Mouse (Mus musculus): ENCODE measurements around the gene Hcrtr2.

Hcrtr2 gene

DNA sequence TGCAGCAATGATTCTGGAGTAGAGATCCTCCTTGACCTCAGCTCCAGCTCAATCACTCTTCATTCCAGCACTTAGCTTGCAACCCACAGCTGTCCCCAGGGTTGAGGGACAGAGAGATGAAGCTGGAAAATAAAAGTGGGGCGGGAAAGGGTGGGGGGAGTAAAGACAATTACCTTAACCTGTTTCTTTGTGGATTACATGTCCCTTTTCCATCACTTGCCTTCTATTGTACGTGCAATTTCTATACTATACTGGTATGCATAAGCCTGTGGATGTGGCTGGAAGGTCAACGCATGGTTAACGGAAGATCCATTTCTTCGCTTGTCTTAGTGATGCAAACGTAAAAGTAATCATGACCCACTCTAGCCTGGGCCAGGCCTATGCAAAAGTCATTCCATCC is at the start of gene Hcrtr2:
Gene Hcrtr2, minus strand, starts transcription at position 101 of the 400 bp plus-strand sequence.
- in situ Hi-C loops (cut with MboI; ENCODE audit: low pct_unique_long_range_greater_than_20kb in 1 of 2, low sequenced_read_pairs in 2 of 2, unreplicated experiment in 1 of 2) = no loop called here

- in situ Hi-C loops (cut with MboI; ENCODE audit: low pct_unique_long_range_greater_than_20kb in 1 of 2, low sequenced_read_pairs in 2 of 2, unreplicated experiment in 1 of 2) = no loop called here
Observed at GRCm38 (mm10) chr9:76364874-76365273, 41.2 kb upstream of the Hcrtr2 start.

- in situ Hi-C loops (cut with MboI; ENCODE audit: low pct_unique_long_range_greater_than_20kb in 1 of 2, low sequenced_read_pairs in 2 of 2, unreplicated experiment in 1 of 2) = no loop called here
Observed at GRCm38 (mm10) chr9:76360374-76360773, 36.7 kb upstream of the Hcrtr2 start.

- in situ Hi-C loops (cut with MboI; ENCODE audit: low pct_unique_long_range_greater_than_20kb in 1 of 2, low sequenced_read_pairs in 2 of 2, unreplicated experiment in 1 of 2) = no loop called here
Observed at GRCm38 (mm10) chr9:76352346-76352745, 28.7 kb upstream of the Hcrtr2 start.

- in situ Hi-C loops (cut with MboI; ENCODE audit: low pct_unique_long_range_greater_than_20kb in 1 of 2, low sequenced_read_pairs in 2 of 2, unreplicated experiment in 1 of 2) = no loop called here
Observed at GRCm38 (mm10) chr9:76347298-76347697, 23.6 kb upstream of the Hcrtr2 start.

DNA sequence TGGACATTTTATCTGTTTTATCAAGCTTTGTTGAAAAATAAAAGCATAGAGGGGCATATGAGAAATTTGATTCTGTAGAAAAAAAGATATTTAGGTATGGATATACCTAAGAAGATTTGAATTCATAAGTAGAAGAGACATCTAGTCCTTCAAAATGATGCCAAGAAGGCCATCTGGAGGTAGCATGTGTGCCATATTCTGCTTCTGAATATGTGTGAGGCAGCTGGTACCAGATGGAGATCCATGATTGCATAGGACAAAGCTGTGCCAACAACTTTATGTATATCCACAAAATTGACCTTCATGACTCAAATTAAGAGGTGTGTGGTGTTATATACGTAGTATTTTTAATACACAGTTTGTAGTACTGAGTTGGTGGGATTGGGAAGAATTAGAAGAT is 7.4 kb upstream of the Hcrtr2 start:
- in situ Hi-C loops (cut with MboI; ENCODE audit: low pct_unique_long_range_greater_than_20kb in 1 of 2, low sequenced_read_pairs in 2 of 2, unreplicated experiment in 1 of 2) = no loop called here

DNA sequence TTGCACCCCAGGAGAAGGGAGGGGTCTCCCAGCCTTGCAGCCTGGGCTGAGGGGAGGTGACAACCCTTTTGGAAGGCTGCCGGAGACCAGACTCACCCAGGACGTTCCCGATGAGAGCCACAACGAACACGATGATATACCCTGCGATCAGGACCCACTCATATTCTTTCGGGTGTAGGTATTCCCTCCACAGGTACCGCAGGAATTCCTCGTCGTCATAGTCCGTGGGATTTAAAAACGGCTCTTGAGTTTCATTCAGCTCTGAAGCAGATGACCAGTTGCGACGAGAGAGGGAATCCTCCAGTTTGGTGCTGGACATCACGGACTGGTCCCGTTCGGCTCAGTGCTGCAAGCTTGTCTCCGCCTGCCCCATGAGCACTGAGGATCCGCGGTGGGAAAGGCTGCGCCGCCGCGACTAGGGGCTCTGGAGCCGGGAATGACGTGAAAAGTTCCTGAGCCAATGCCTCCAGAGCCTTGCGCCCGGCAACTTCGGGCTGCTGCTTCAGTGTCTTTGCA is 412 bp downstream of the Hcrtr2 start:
- in situ Hi-C loops (cut with MboI; ENCODE audit: low pct_unique_long_range_greater_than_20kb in 1 of 2, low sequenced_read_pairs in 2 of 2, unreplicated experiment in 1 of 2) = no loop called here

- in situ Hi-C loops (cut with MboI; ENCODE audit: low pct_unique_long_range_greater_than_20kb in 1 of 2, low sequenced_read_pairs in 2 of 2, unreplicated experiment in 1 of 2) = no loop called here
Observed at GRCm38 (mm10) chr9:76322122-76323052, 1.3 kb downstream of the Hcrtr2 start.

GRCm38 (mm10) chr9:76321589-76321988 is 2.1 kb downstream of the Hcrtr2 start:
- in situ Hi-C loops (cut with MboI; ENCODE audit: low pct_unique_long_range_greater_than_20kb in 1 of 2, low sequenced_read_pairs in 2 of 2, unreplicated experiment in 1 of 2) = no loop called here

- in situ Hi-C loops (cut with MboI; ENCODE audit: low pct_unique_long_range_greater_than_20kb in 1 of 2, low sequenced_read_pairs in 2 of 2, unreplicated experiment in 1 of 2) = no loop called here
Observed at GRCm38 (mm10) chr9:76320755-76321154, 2.9 kb downstream of the Hcrtr2 start.

DNA sequence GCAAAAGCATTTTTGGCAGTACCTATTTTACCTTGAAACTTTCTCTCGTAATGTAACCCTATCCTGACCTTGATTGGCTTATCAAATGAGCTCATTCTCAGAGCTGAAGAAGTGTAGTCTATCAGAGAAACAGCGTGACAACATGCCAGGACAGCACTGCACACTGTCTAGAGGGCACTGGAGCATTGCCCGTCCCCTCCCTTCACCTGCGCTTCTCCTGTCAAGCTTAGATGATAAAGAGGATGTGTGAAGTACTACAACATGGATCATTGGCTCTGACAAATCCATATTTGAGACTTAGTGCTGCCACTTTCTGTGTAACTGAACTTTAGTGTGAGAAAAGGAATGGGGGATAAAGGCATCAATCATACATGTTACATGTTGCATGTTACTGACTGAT is 5.4 kb downstream of the Hcrtr2 start:
- in situ Hi-C loops (cut with MboI; ENCODE audit: low pct_unique_long_range_greater_than_20kb in 1 of 2, low sequenced_read_pairs in 2 of 2, unreplicated experiment in 1 of 2) = no loop called here

DNA sequence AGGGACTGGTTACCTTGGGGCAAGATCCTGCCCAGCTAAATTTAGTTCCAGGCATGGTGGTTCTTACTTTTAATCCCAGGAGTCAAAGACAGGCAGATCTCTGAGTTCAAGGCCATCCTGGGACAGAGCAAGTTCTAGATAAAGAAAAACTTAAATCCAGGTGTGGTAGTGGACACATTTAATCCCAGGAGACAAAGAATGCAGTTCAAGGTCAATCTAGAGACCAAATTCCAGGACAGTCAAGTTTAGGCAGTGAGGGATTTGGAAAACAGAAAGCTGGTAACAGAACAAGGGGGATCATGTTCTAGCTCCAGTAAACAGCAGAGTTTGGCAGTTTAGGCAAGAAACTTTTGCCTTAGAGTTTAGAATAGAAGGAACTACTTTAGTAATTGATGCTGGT is 8.6 kb downstream of the Hcrtr2 start:
- in situ Hi-C loops (cut with MboI; ENCODE audit: low pct_unique_long_range_greater_than_20kb in 1 of 2, low sequenced_read_pairs in 2 of 2, unreplicated experiment in 1 of 2) = no loop called here

DNA sequence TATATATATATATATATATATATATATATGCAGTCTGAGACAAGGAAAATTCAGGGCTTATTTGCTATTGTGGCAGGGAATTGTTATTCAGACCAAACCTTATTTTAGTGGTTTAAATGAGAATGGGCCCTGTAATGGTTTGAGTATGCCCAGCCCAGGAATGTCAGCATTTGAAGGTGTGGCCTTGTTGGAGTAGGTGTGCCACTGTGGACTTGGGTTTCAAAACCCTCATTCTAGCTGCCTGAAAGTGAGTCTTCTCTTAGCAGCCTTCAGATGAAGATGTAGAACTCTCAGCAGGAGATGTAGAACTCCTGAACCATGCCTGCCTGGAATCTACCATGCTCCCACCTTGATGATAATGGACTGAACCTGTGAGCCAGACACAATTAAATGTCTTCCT is 9.7 kb downstream of the Hcrtr2 start:
- in situ Hi-C loops (cut with MboI; ENCODE audit: low pct_unique_long_range_greater_than_20kb in 1 of 2, low sequenced_read_pairs in 2 of 2, unreplicated experiment in 1 of 2) = no loop called here

DNA sequence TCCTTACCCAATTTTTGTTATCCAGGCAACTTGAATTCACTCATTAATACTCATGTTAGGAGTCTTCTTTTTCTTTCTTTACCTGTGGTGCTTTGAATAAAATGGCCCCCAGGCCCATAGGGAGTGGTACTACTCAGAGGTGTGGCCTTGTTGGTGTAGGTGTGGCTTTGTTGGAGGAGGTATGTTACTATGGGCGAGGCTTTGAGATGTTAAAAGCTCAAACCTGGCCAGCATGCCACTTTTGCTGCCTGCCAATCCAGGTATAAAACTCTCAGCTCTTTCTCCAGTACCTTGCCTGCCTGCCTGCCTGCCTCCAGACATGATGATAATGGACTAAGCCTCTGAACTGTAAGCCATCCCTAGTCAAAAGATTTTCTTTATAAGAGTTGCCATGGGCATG is 11.4 kb downstream of the Hcrtr2 start:
- in situ Hi-C loops (cut with MboI; ENCODE audit: low pct_unique_long_range_greater_than_20kb in 1 of 2, low sequenced_read_pairs in 2 of 2, unreplicated experiment in 1 of 2) = no loop called here

DNA sequence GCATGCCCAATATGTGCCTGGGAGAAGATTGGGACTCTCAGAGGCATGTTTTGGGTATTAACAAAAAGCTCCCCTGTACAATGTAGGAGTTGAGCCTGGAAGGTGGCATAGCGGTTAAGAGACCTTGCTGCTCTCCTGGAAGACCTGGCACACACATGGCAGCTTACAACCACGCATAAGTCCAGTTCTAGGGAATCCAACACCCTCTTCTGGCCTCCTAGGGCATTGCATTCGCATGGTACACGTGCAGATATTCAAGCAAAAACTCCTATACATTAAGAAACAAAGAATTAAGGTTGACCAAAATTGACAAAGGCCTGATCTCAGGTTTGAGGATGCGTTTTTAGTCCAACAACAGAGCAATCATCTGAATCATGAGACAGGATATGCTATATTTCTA is 32.3 kb downstream of the Hcrtr2 start:
- in situ Hi-C loops (cut with MboI; ENCODE audit: low pct_unique_long_range_greater_than_20kb in 1 of 2, low sequenced_read_pairs in 2 of 2, unreplicated experiment in 1 of 2) = no loop called here

- in situ Hi-C loops (cut with MboI; ENCODE audit: low pct_unique_long_range_greater_than_20kb in 1 of 2, low sequenced_read_pairs in 2 of 2, unreplicated experiment in 1 of 2) = no loop called here
Observed at GRCm38 (mm10) chr9:76270886-76271285, 52.8 kb downstream of the Hcrtr2 start.

DNA sequence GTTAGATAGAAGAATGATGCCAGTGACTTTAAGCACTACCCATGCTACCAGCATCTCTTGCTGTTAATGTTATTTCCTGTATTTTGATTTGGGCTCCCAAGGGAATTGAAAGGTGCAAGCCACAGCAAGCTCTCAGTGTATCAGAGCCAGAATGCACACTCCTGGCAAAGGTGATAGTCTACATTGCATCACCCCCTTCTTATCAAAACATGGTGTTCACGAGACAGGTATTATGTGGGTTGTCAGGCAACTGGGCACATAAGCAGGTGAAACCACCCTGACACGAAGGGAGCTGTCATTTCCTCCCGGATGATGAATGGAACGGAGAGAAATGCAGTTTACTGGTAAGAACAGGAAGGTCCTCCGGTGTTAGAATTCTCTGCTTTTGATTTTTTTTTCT is 65.9 kb downstream of the Hcrtr2 start:
- in situ Hi-C loops (cut with MboI; ENCODE audit: low pct_unique_long_range_greater_than_20kb in 1 of 2, low sequenced_read_pairs in 2 of 2, unreplicated experiment in 1 of 2) = no loop called here

DNA sequence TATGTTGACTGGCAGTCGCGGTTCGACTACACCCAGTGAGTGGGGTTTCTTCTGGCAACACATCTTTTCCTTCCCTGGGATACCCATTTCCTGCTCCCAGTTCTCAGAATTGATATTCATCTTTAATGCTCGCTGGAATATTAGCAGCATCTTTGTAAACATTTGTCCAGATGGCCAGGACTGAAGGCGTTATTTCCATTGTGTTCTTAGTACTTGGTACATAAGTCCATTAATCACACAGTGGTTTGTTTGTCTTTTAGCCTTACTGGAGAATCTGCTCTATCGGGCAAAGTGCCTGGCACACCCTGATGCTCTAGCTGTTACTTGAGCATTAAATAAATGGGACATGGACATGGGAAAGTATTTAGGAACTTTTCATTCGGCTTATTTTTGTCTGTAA is 71.1 kb downstream of the Hcrtr2 start:
- in situ Hi-C loops (cut with MboI; ENCODE audit: low pct_unique_long_range_greater_than_20kb in 1 of 2, low sequenced_read_pairs in 2 of 2, unreplicated experiment in 1 of 2) = loop anchor here in 1 of 2 experiments (5.0 kb wide), 1 partner anchor 50 kb away; no protein-coding TSS in a partner anchor

DNA sequence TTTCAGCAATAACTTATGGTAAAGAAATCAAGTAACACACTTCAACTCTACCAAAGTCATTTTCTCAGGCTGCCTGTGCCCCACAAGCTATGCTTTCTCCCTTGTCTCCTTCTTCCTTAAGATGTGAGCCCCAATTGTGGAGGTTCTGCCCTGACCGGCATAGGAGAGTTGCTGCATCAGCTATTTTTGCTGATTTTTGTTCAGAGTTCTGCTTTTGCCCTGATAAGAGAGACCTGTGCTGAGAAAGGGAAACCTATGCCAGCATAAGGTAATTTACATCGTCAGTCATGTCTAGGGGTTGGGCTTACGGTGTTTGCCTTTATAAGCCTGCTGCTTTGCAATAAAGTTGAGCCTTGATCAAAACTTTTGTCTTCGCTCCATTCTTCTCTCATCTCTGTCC is 71.5 kb downstream of the Hcrtr2 start:
- in situ Hi-C loops (cut with MboI; ENCODE audit: low pct_unique_long_range_greater_than_20kb in 1 of 2, low sequenced_read_pairs in 2 of 2, unreplicated experiment in 1 of 2) = loop anchor here in 1 of 2 experiments (5.0 kb wide), 1 partner anchor 50 kb away; no protein-coding TSS in a partner anchor

DNA sequence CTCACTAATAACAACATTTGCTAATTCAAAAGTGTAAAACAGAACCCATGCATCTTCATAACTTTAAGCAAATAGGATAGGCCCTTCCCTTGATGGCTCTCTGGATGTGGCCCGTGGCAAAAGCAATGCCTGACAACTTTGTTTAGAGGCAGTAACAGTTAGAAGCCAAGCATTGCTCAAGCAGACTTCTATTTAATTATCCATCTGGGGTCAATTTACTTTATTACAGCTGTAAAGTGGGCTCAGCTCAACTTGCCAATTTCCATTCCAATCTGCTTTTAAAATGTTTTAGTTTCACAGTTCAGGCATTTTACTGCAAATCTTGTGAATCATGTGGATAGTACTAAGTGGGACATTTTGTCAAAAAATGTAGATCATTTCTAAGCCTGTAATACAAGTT is 81.3 kb downstream of the Hcrtr2 start:
- in situ Hi-C loops (cut with MboI; ENCODE audit: low pct_unique_long_range_greater_than_20kb in 1 of 2, low sequenced_read_pairs in 2 of 2, unreplicated experiment in 1 of 2) = no loop called here
